Mouse (Mus musculus) ES-E14 (cell line): Measurements from ENCODE around the gene Mmd. TPM values are rescaled to one million over a fixed set of nuclear protein-coding genes. Genes with fewer than 3 reads are reported as not detected.

Source experiments
- DNase-seq: peaks from one replicate; pipeline ENCODE4 v3.0.0-alpha.2; 2013; ENCODE audit warnings: low read depth, low spot score
- H3K27ac ChIP-seq: 2 replicates; pipeline ENCODE4 v1.5.1; 2012; ENCODE audit warnings: low read depth, mild to moderate bottlenecking, low read length, moderate library complexity, mixed read lengths; ENCODE audit not compliant: poor library complexity, insufficient read depth, severe bottlenecking
- H3K36me3 ChIP-seq: 2 replicates; pipeline ENCODE4 v1.6.1; 2012; ENCODE audit warnings: mild to moderate bottlenecking, low read length, moderate library complexity, mixed read lengths; ENCODE audit not compliant: control insufficient read depth, poor library complexity, insufficient read depth, severe bottlenecking
- H3K4me1 ChIP-seq, 2 experiments: fragments of 150-350 bp in 1 of 2; sonication (generic) in 1 of 2; 2 replicates each; pipeline ENCODE4 v1.6.1; 2012; ENCODE audit warnings: low read length in 2 of 2, mild to moderate bottlenecking in 1 of 2, mixed read lengths in 1 of 2; ENCODE audit not compliant: control insufficient read depth in 2 of 2, insufficient read depth in 2 of 2, poor library complexity in 1 of 2
- H3K4me3 ChIP-seq, 2 experiments: fragments of 150-350 bp in 1 of 2; sonication (generic) in 1 of 2; 2 replicates each; pipeline ENCODE4 v1.5.1; 2012; ENCODE audit warnings: low read length in 2 of 2, low read depth in 1 of 2, mild to moderate bottlenecking in 1 of 2, mixed read lengths in 1 of 2; ENCODE audit not compliant: insufficient read depth in 1 of 2, poor library complexity in 1 of 2, severe bottlenecking in 1 of 2
- H3K9ac ChIP-seq: 2 replicates; pipeline ENCODE4 v1.6.1; 2012; ENCODE audit warnings: low read depth, mild to moderate bottlenecking, low read length, mixed read lengths; ENCODE audit not compliant: poor library complexity, insufficient read depth, severe bottlenecking
- H3K9me3 ChIP-seq: fragments of 150-350 bp; sonication (generic); 2 replicates; pipeline ENCODE4 v1.6.1; 2012; ENCODE audit warnings: low read depth, mild to moderate bottlenecking, low read length; ENCODE audit not compliant: control insufficient read depth, insufficient read depth
- CHD2 ChIP-seq: IDR thresholded peaks from 2 replicates; pipeline ENCODE4 v1.6.1; 2014; ENCODE audit warnings: mild to moderate bottlenecking, low read depth, low read length, inconsistent platforms
- HCFC1 ChIP-seq: IDR thresholded peaks from 2 replicates; pipeline ENCODE4 v1.6.1; 2012; ENCODE audit warnings: low read length, inconsistent platforms, borderline replicate concordance; ENCODE audit not compliant: insufficient read depth
- MAFK ChIP-seq: IDR thresholded peaks from 2 replicates; pipeline ENCODE4 v1.6.1; 2014; ENCODE audit warnings: mild to moderate bottlenecking, low read depth, low read length, inconsistent platforms; ENCODE audit not compliant: insufficient read depth
- ZC3H11A ChIP-seq: IDR thresholded peaks from 2 replicates; pipeline ENCODE4 v1.6.1; 2012; ENCODE audit warnings: low read depth, mild to moderate bottlenecking, inconsistent platforms, low read length, borderline replicate concordance
- ZNF384 ChIP-seq: IDR thresholded peaks from 2 replicates; pipeline ENCODE4 v1.6.1; 2012; ENCODE audit warnings: low read depth, low read length, inconsistent platforms
- in situ Hi-C, 2 experiments: fragments of 600-800 bp; cut with MboI; formaldehyde crosslinking; loops; one replicate each; pipeline ENCODE4 v1.15.1; 2025; ENCODE audit warnings: low sequenced_read_pairs in 2 of 2, inconsistent platforms in 1 of 2; ENCODE audit not compliant: unreplicated experiment in 2 of 2
- total RNA-seq: library from RNA; depleted of rRNA; stranded (reverse); fragments of 300-350 nt; gene quantifications from 2 replicates; pipeline ENCODE4 v1.2.3, GENCODE M21; 2012

The Mmd gene
- total RNA-seq, 1 experiment: 15.5 TPM

GRCm38 (mm10) chr11:90246676-90247075 lies 2.6 kb upstream of the Mmd start:
- TF ChIP-seq HCFC1: no peak
- no peak for TF ChIP-seq ZC3H11A
- TF ChIP-seq ZNF384: no peak
- TF ChIP-seq CHD2: no peak
- TF ChIP-seq MAFK: no peak
- in situ Hi-C loops: no loop called here
- H3K36me3 ChIP-seq: no peaks in the 10 kb centered on the region
- H3K9me3 ChIP-seq: no peaks in the 10 kb centered on the region
- H3K27ac ChIP-seq: no peak overlapping the region
- no peaks in the 10 kb centered on the region; a peak in 1 of 4 replicates for H3K4me1 ChIP-seq
- no peak overlapping the region for H3K4me3 ChIP-seq
- no peak overlapping the region for H3K9ac ChIP-seq
- DNase-seq: no peak

- DNase-seq: no peak
- TF ChIP-seq ZNF384: no peak
- H3K9ac ChIP-seq: no peak overlapping the region
- no peaks in the 10 kb centered on the region for H3K36me3 ChIP-seq
- no peaks in the 10 kb centered on the region; a peak in 1 of 4 replicates for H3K4me1 ChIP-seq
- no peaks in the 10 kb centered on the region for H3K9me3 ChIP-seq
- H3K27ac ChIP-seq: no peak overlapping the region
- no peak overlapping the region for H3K4me3 ChIP-seq
- in situ Hi-C loops: no loop called here
Observed at GRCm38 (mm10) chr11:90247793-90248192, 1.5 kb upstream of the Mmd start.

GRCm38 (mm10) chr11:90249701-90250141 lies 465 bp downstream of the Mmd start:
- no peaks in the 10 kb centered on the region; a peak in 1 of 4 replicates for H3K4me1 ChIP-seq
- no peak for TF ChIP-seq HCFC1
- no peak for TF ChIP-seq ZC3H11A
- no peak for TF ChIP-seq ZNF384
- TF ChIP-seq CHD2: no peak
- TF ChIP-seq MAFK: no peak
- peak overlapping the region; percentile 89 to 91 for H3K4me3 ChIP-seq
- DNase-seq: no peak
- no peaks in the 10 kb centered on the region for H3K36me3 ChIP-seq
- no peaks in the 10 kb centered on the region for H3K9me3 ChIP-seq
- in situ Hi-C loops: no loop called here
- peak overlapping the region; percentile 81 for H3K9ac ChIP-seq
- no peak overlapping the region for H3K27ac ChIP-seq

- Histone ChIP-seq H3K9ac (peak overlapping the region; percentile 81; the same call in 1 of the 2 replicates), H3K4me1 (no peaks in the 10 kb centered on the region; a peak in 1 of 4 replicates), H3K27ac (no peak overlapping the region), H3K36me3 (no peaks in the 10 kb centered on the region), H3K9me3 (no peaks in the 10 kb centered on the region), H3K4me3 (peak overlapping the region; percentile 89 to 91)
- DNase-seq: no peak
- in situ Hi-C loops: no loop called here
- no peak for TF ChIP-seq HCFC1
- no peak for TF ChIP-seq MAFK
- no peak for TF ChIP-seq CHD2
- no peak for TF ChIP-seq ZNF384
- TF ChIP-seq ZC3H11A: no peak
Observed at GRCm38 (mm10) chr11:90250189-90250588, 933 bp downstream of the Mmd start.

GRCm38 (mm10) chr11:90250730-90251129 lies 1.5 kb downstream of the Mmd start:
- no peaks in the 10 kb centered on the region; a peak in 1 of 4 replicates for H3K4me1 ChIP-seq

More at GRCm38 (mm10) chr11:90250730-90251129, 1.5 kb downstream of the Mmd start:
- Histone ChIP-seq H3K36me3 (no peaks in the 10 kb centered on the region), H3K27ac (no peak overlapping the region), H3K4me3 (no peak overlapping the region; a peak in 1 of 4 replicates), H3K9ac (no peak overlapping the region), H3K9me3 (no peaks in the 10 kb centered on the region)
- DNase-seq: no peak
- in situ Hi-C loops: no loop called here
- TF ChIP-seq ZNF384: no peak
- TF ChIP-seq HCFC1: no peak
- no peak for TF ChIP-seq CHD2
- TF ChIP-seq ZC3H11A: no peak
